Mouse (Mus musculus): ENCODE measurements around the gene Acat2. TPM values are rescaled to one million over a fixed set of nuclear protein-coding genes. Genes with fewer than 3 reads are reported as not detected.
"Not testable (repeated sequence)": the region's sequence is repeated elsewhere in the genome, so short reads cannot be mapped to it uniquely, and the experiment has no call there.

Acat2 gene
- total RNA-seq, 2 experiments from 2014 or later: 79.6 to 80.6 TPM

GRCm38 (mm10) chr17:12978546-12978945 lies 18.0 kb upstream of the Acat2 start:
- DNase-seq (ENCODE audit: low spot score in 2 of 2): no peak
- intact Hi-C loops (cut with DNase I): no loop called here

DNA sequence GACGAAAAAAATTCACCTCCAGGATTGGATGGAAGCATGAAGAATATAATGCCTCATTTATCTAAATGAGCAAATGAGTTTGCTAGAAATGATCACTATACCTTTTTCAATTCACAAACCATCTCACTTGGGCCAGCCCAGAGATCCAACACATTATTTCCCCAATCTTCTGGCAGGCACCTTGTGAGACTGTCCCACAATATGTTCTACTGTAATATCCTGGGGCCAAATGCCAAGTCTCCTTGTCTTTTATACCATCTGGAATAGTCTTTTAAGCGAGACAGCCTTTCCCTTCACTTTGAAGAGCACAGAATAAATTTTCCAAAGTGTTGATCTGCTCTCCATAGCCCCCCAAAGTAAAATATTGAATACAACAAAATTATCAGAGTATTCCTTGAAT lies 13.3 kb upstream of the Acat2 start:
- no peak for DNase-seq (ENCODE audit: low spot score in 2 of 2)
- intact Hi-C loops (cut with DNase I): no loop called here

DNA sequence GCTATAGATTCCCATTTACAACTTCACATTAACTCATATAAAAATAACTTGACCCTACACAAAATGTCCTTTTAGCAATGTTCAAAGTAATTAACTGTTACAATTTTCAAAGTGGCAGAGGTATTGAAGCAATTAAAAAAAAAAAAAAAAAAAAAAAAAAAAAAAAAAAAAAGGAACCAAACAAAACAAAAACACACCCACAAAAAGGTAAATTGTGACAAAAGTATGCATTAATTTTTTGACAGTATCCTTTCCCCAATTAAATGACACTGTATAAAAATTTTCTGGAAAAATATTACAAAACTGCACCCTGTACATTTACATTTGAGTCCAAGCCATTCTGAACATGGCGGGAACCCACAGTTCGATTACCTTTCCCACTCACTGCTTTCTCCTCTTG lies 6.6 kb upstream of the Acat2 start:
- DNase-seq (ENCODE audit: low spot score in 2 of 2): no peak
- intact Hi-C loops (cut with DNase I): no loop called here

DNA sequence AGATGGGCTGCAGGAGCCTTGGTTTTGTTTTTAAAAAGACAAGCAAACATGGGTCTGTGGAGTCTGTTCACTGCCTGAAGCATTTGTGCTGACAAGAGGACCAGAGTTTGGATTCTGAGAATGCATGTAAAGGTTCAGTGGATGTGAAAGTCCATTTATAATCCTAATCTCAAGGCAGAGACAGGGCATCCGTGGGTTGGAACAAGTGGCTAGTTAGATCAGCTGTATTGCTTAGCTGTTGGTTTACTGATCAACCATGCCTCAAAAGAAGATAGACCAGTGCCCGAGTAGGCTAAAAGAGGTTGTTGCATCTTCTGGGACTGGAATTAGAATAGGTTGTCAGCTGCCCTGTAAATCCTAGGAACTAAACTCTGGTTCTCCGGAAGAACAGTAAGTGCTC lies 2.9 kb upstream of the Acat2 start:
- intact Hi-C loops (cut with DNase I): no loop called here
- no peak for DNase-seq (ENCODE audit: low spot score in 2 of 2)

DNA sequence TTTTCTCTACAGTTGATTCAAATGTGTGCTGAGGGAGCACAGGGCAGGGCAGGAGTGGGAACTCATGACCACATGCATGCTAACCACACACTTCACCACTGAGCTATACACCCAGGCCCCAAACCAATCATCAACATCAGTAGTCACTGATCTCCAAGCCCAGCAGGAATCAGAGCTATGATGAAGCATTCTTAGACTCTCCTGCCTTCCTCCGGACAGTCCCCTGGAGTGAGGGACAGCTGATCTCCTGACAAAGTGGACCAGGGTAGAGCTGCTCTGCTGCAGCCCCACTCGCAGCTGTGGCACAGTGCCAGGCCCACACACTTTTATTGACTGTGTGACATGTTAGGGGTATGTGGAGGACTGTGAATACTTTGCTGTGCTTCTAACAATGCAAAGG lies 1.2 kb downstream of the Acat2 start:
- intact Hi-C loops (cut with DNase I): not testable (repeated sequence)

DNA sequence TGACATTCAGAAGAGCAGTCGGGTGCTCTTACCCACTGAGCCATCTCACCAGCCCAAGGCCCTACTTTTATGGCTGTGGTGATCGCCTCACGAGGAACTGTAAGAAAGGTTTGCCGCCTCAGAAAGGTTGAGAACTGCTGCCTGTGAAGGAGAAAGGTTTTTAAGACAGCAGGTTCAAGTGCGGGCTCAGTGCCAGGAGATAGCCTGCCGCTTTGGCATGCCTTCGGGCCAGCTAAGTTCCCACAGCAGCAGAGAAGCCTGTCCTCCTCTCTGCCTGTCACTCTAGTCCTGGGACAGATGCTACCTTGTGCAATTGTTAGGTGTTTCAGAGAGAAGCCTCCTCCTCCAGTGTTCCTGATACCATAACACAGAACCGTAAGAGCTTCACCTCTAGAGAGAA lies 3.9 kb downstream of the Acat2 start:
- intact Hi-C loops (cut with DNase I): no loop called here
- DNase-seq (ENCODE audit: low spot score in 2 of 2): no peak

More for the DNA sequence above, 1.2 kb downstream of the Acat2 start:
- not testable (repeated sequence) for DNase-seq (ENCODE audit: low spot score in 2 of 2)

GRCm38 (mm10) chr17:12949669-12950068 lies 10.9 kb downstream of the Acat2 start:
- intact Hi-C loops (cut with DNase I): no loop called here
- no peak for DNase-seq (ENCODE audit: low spot score in 2 of 2)

GRCm38 (mm10) chr17:12942459-12943162 lies 17.9 kb downstream of the Acat2 start:
- DNase-seq (ENCODE audit: low spot score in 2 of 2): no peak
- intact Hi-C loops (cut with DNase I): no loop called here

- intact Hi-C loops (cut with DNase I): no loop called here
Observed at GRCm38 (mm10) chr17:12941543-12942260, 18.8 kb downstream of the Acat2 start.

DNA sequence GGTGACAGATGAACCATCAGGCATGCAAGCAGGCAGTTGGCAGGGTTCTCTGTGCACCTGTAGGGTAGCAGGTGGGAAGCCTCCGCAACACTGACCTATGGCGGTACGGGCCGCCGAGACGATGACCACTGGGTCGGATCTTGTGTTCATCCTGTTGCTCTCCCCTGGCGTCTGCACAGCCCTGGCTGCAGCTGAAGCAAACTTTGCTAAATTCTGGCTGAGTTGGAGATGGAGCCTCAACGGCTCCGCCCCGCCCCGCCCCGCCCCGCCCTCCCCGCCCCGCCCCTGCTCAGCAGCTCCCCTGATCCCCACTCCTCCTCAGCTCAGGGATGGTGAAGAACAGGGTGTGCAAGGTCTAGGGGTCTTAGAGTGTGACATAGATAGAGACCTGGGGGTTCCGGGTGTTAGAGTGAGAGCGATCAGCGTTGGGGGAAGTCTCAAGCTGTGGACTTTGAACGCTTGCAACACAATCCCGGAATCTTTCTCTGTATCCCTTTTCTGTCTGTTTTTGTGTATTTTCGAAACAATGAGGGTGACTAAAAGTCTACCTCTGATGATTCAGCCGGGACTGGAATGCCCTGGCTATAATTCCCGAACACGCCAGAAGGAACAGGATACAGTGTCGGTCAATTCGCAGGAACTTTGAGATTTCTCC lies 20.3 kb downstream of the Acat2 start, which contains the start of gene Acat3:
Gene Acat3, minus strand, starts transcription at position 450 of the 655 bp plus-strand sequence.
- intact Hi-C loops (cut with DNase I): no loop called here
- no peak for DNase-seq (ENCODE audit: low spot score in 2 of 2)

More at GRCm38 (mm10) chr17:12941543-12942260, 18.8 kb downstream of the Acat2 start:
- DNase-seq (ENCODE audit: low spot score in 2 of 2): no peak

- DNase-seq (ENCODE audit: low spot score in 2 of 2); intact Hi-C loops (cut with DNase I): not testable (repeated sequence)
Observed at GRCm38 (mm10) chr17:12939377-12940148, 21.0 kb downstream of the Acat2 start.

- intact Hi-C loops (cut with DNase I): no loop called here
- DNase-seq (ENCODE audit: low spot score in 2 of 2): no peak
Observed at GRCm38 (mm10) chr17:12938077-12938476, 22.5 kb downstream of the Acat2 start.

DNA sequence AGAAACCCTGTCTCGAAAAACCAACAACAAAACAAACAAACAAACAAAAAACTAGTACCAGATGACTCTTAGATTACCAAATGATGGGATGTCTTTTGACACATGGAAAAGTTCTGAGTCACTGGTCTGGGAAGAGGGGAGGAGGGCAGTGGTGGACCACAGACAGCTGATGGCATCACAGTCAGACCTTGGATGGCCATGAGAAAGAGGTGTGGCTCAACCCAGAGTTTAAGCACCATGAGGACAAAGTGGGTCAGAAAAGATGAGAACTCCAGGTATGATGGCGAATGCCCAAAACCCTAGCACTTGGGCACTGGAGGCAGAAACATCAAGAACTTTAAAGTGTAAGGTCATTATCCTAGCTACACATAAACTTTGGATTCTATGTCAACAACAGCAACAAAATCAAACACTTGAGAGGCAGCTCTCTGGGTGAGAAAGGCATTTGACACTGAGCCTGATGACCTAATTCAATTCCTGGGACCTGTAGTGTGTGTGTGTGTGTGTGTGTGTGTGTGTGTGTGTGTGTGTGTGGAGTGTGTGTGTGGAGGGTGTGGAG lies 23.1 kb downstream of the Acat2 start:
- DNase-seq (ENCODE audit: low spot score in 2 of 2): no peak
- intact Hi-C loops (cut with DNase I): no loop called here

- no peak for DNase-seq (ENCODE audit: low spot score in 2 of 2)
- intact Hi-C loops (cut with DNase I): no loop called here
Observed at GRCm38 (mm10) chr17:12935719-12936118, 24.8 kb downstream of the Acat2 start.

DNA sequence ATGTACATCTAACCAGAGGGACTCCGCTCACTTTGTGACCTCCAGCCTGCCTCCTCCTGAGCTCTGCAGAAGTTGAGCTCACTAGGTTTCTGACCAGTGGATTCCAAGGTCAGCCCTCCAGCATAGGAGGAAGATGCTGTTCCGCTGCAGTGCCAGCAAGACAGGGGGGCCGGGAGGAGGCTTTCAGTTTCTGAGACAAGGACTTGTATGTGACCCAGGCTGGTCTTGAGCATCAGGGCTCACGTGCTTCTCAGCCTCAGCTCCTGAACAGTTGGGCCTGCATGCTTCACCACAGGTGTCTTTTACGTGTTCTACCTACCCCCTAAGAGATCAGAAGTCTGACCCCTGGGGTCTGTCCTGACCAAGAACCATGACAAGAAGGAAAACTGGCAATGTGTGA lies 29.0 kb downstream of the Acat2 start:
- intact Hi-C loops (cut with DNase I); DNase-seq (ENCODE audit: low spot score in 2 of 2): not testable (repeated sequence)

DNA sequence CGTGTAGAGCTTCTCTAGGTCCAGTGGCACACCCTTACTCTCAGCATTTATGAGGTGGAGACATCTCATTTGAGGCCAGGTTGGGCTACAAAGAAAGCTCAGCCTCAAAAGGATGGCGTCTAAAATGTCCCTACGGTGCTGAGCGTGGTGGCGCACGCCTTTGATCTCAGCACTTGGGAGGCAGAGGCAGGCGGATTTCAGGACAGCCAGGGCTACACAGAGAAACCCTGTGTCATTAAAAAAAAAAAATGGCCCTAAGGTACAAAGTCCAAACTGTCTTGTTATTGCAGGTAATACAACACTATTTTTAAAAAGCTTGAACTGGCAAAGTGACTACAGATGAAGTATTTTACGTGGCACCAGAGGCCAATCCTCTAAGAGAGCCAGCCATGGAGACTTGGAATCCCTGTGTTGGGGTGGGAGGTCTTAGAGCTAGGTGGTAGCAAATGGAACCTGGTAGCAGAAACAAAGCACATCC lies 34.8 kb downstream of the Acat2 start:
- DNase-seq (ENCODE audit: low spot score in 2 of 2): no peak
- intact Hi-C loops (cut with DNase I): no loop called here

DNA sequence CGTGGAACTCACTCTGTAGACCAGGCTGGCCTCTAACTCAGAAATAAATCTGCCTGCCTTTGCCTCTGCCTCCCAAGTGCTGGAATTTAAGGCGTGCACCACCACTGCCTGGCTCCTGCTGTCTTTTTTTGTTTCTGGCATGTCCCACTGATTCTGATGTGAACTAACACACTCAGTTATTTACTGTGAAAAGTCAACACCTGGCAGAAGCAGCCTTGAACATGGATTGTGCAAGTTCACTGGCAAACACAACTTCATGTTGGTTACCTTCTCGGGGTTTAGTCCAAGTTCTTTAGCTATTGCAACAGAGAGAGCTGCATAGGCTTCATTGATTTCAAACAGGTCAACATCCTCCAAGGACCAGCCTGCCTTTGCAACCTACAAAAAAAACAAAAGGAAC lies 35.5 kb downstream of the Acat2 start:
- DNase-seq (ENCODE audit: low spot score in 2 of 2): no peak
- intact Hi-C loops (cut with DNase I): no loop called here

GRCm38 (mm10) chr17:12921073-12921472 lies 39.5 kb downstream of the Acat2 start:
- DNase-seq (ENCODE audit: low spot score in 2 of 2): no peak
- intact Hi-C loops (cut with DNase I): no loop called here
